In genomic region chr19:55608858-55609375, GRCm38 (mm10) we compare ENCODE assay signal across 25 mouse cellular contexts.
DNase-seq lines count a peak whose midpoint lies in the region; ATAC-seq and TF ChIP-seq lines count a peak whose summit lies in the region.
"Had no signal": no experiment of that assay in that cellular context is flagged by ENCODE, and none has a peak within 500 bp of the region (broad histone marks: within the 10 kb centered on the region; RNA-seq: fewer than 3 reads in every experiment).

No protein-coding gene starts in this region.

- TF ChIP-seq CTCF in brain, embryonic 14.5 days (IDR thresholded peaks at IDR 0.05; ENCODE audit: borderline replicate concordance, extremely low read depth, insufficient read depth, insufficient read length), result no peak
- no peak for TF ChIP-seq CTCF in midbrain, postnatal 0 days (IDR thresholded peaks at IDR 0.05)

- no peak overlapping the region for H3K4me2 ChIP-seq in midbrain, embryonic 13.5 days (replicated peaks)
- H3K4me2 ChIP-seq in midbrain, embryonic 11.5 days, result no peak overlapping the region
- H3K4me2 ChIP-seq in midbrain, postnatal 0 days (ENCODE audit: low read depth, low read length, poor library complexity, severe bottlenecking), result no peak overlapping the region
- H3K4me2 ChIP-seq: forebrain, embryonic 13.5 days; heart, embryonic 12.5 days; heart, embryonic 15.5 days; hindbrain, embryonic 13.5 days had no signal

- 62% methylated on average over 14 of the region's 14 CpGs for WGBS in midbrain, embryonic 13.5 days
- WGBS in midbrain, embryonic 11.5 days, result 76% methylated on average over 14 of the region's 14 CpGs
- 41% methylated on average over 14 of the region's 14 CpGs for WGBS in midbrain, postnatal 0 days

- H3K4me1 ChIP-seq in midbrain, embryonic 13.5 days (replicated peaks), result peaks cover 20% of the 10 kb centered on the region
- peaks cover 4% of the 10 kb centered on the region; the same call in 1 of the 2 replicates for H3K4me1 ChIP-seq in midbrain, embryonic 11.5 days (ENCODE audit: control insufficient read depth, insufficient read depth, low read length)
- 0 out of 2 replicates have a peak, but pooled peaks cover 3% of the 10 kb centered on the region for H3K4me1 ChIP-seq in midbrain, postnatal 0 days (ENCODE audit: insufficient read depth, low read length)
- H3K4me1 ChIP-seq: hindbrain, embryonic 13.5 days had no signal

- peaks cover 6% of the 10 kb centered on the region; the same call in 1 of the 2 replicates for H3K27me3 ChIP-seq in midbrain, embryonic 13.5 days
- H3K27me3 ChIP-seq in midbrain, embryonic 11.5 days (ENCODE audit: control insufficient read depth, insufficient read depth, low read length), result no peaks in the 10 kb centered on the region
- no peaks in the 10 kb centered on the region; the same call in 1 of the 2 replicates for H3K27me3 ChIP-seq in midbrain, postnatal 0 days (ENCODE audit: insufficient read depth, low read length)
- H3K27me3 ChIP-seq: forebrain, embryonic 13.5 days; heart, embryonic 12.5 days; heart, embryonic 15.5 days had no signal

- DNase-seq in midbrain, embryonic 11.5 days (ENCODE audit: low spot score, missing footprints), result no peak
- DNase-seq in brain, embryonic 14.5 days (ENCODE audit: low read depth), result peak; percentile 50
- no peak for DNase-seq in midbrain, postnatal 0 days (ENCODE audit: low spot score)
- DNase-seq in layer of hippocampus, postnatal 14 days (ENCODE audit: low spot score in 2 of 2), result no peak
- DNase-seq in frontal cortex, postnatal 25 days (ENCODE audit: low spot score in 2 of 2), result no peak
- DNase-seq: adrenal gland, adult 8-10 months; adrenal gland, postnatal 25 days; cerebellum, adult 18-20 months; cerebellum, adult 9-10 months; cerebellum, postnatal 14 days; gastrocnemius, adult 2 months; gastrocnemius, postnatal 14 days; heart, adult 18-20 months; heart, postnatal 10 days; heart, postnatal 36 days had no signal

- no peak overlapping the region for H3K4me3 ChIP-seq in midbrain, embryonic 13.5 days (replicated peaks)
- no peak overlapping the region for H3K4me3 ChIP-seq in midbrain, embryonic 11.5 days (ENCODE audit: low read depth, low read length)
- H3K4me3 ChIP-seq in midbrain, postnatal 0 days (ENCODE audit: low read depth, low read length), result no peak overlapping the region
- H3K4me3 ChIP-seq: forebrain, embryonic 10.5 days; forebrain, embryonic 13.5 days; gastrocnemius, adult 2 months; heart, embryonic 12.5 days; heart, embryonic 15.5 days; hindbrain, embryonic 10.5 days; hindbrain, embryonic 13.5 days had no signal

- no peak for ATAC-seq in midbrain, embryonic 13.5 days
- no peak for ATAC-seq in midbrain, embryonic 11.5 days (ENCODE audit: low FRiP score)
- no peak for ATAC-seq in midbrain, postnatal 0 days (ENCODE audit: low FRiP score)
- ATAC-seq: activated CD4-positive, CD25-positive, alpha-beta regulatory T cell, adult 4 months; forebrain, embryonic 13.5 days; forebrain, embryonic 16.5 days; hindbrain, embryonic 16.5 days had no signal

- H3K36me3 ChIP-seq in midbrain, embryonic 13.5 days, result no peaks in the 10 kb centered on the region
- no peaks in the 10 kb centered on the region for H3K36me3 ChIP-seq in midbrain, embryonic 11.5 days (ENCODE audit: control insufficient read depth, insufficient read depth, low read length)
- no peaks in the 10 kb centered on the region for H3K36me3 ChIP-seq in midbrain, postnatal 0 days (ENCODE audit: insufficient read depth, low read length)
- H3K36me3 ChIP-seq: forebrain, embryonic 10.5 days; heart, embryonic 12.5 days; heart, embryonic 15.5 days; hindbrain, embryonic 10.5 days; hindbrain, embryonic 13.5 days had no signal

- no peak for TF ChIP-seq POLR2A in brain, embryonic 14.5 days (IDR thresholded peaks at IDR 0.05; ENCODE audit: borderline replicate concordance, extremely low read depth, insufficient read depth, insufficient read length, poor library complexity, severe bottlenecking)

- no peaks in the 10 kb centered on the region for H3K9me3 ChIP-seq in midbrain, embryonic 13.5 days
- no peaks in the 10 kb centered on the region for H3K9me3 ChIP-seq in midbrain, embryonic 11.5 days (ENCODE audit: control insufficient read depth, low read length)
- no peaks in the 10 kb centered on the region for H3K9me3 ChIP-seq in midbrain, postnatal 0 days (ENCODE audit: low read length)
- H3K9me3 ChIP-seq: forebrain, embryonic 10.5 days; forebrain, embryonic 13.5 days; heart, embryonic 12.5 days; heart, embryonic 15.5 days; hindbrain, embryonic 10.5 days; hindbrain, embryonic 13.5 days had no signal

- H3K9ac ChIP-seq in midbrain, embryonic 13.5 days (replicated peaks), result no peak overlapping the region
- H3K9ac ChIP-seq in midbrain, embryonic 11.5 days (ENCODE audit: low read length), result no peak overlapping the region
- no peak overlapping the region for H3K9ac ChIP-seq in midbrain, postnatal 0 days (replicated peaks; ENCODE audit: low read length, poor library complexity, severe bottlenecking)
- H3K9ac ChIP-seq: forebrain, embryonic 13.5 days; heart, embryonic 12.5 days; heart, embryonic 15.5 days; hindbrain, embryonic 13.5 days had no signal

- 0 out of 2 replicates have a peak overlapping the region, but pooled peaks have one; percentile 1 for H3K27ac ChIP-seq in midbrain, embryonic 13.5 days
- H3K27ac ChIP-seq in midbrain, embryonic 11.5 days (ENCODE audit: low read depth, low read length), result no peak overlapping the region
- peak overlapping the region; percentile 60 for H3K27ac ChIP-seq in midbrain, postnatal 0 days (ENCODE audit: low read depth, low read length)
- H3K27ac ChIP-seq: forebrain, embryonic 10.5 days; forebrain, embryonic 13.5 days; gastrocnemius, adult 2 months; heart, embryonic 15.5 days; hindbrain, embryonic 10.5 days; hindbrain, embryonic 13.5 days had no signal
